Comparison of ENCODE assay signal across 24 mouse cellular contexts in the genomic region with DNA sequence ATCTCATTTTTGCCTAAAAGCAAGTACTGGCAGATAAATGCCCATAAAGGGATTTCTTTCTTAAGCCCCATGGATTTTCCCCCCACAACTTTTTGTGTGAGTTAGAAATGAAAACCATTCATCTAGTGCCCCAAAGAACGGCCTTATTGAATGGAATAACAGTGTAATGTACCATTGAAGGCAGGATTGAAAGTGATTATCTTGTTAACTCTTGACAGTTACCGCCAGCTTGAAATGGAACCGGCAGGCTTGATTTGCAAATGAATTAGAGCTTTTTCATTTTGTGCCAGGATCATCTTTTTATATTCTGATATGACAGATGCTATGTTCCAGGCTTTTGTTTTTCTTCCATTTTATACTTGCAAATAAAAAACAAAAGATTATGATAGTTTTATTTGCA.
A peak's percentile ranks its signal among the peaks of the same experiment; 100 is the strongest.
DNase-seq lines count a peak whose midpoint lies in the region; ATAC-seq and TF ChIP-seq lines count a peak whose summit lies in the region.
"Had no signal": no experiment of that assay in that cellular context is flagged by ENCODE, and none has a peak within 500 bp of the region (broad histone marks: within the 10 kb centered on the region; RNA-seq: fewer than 3 reads in every experiment).

No protein-coding gene starts in this region.

- WGBS in forebrain, embryonic 14.5 days: 2% methylated on average over 3 of the region's 3 CpGs
- WGBS in forebrain, embryonic 12.5 days: 16% methylated on average over 3 of the region's 3 CpGs
- 3% methylated on average over 3 of the region's 3 CpGs for WGBS in midbrain, embryonic 14.5 days

- H3K4me3 ChIP-seq in forebrain, embryonic 14.5 days (ENCODE audit: low read depth, low read length): no peak overlapping the region
- no peak overlapping the region for H3K4me3 ChIP-seq in forebrain, embryonic 12.5 days (replicated peaks)
- H3K4me3 ChIP-seq in midbrain, embryonic 14.5 days (replicated peaks; ENCODE audit: low read depth, low read length): no peak overlapping the region
- H3K4me3 ChIP-seq: embryonic facial prominence, embryonic 13.5 days; heart, embryonic 15.5 days; limb, embryonic 10.5 days; liver, embryonic 15.5 days; lung, embryonic 15.5 days; megakaryocyte, embryonic 14.5 days; neural tube, embryonic 12.5 days had no signal

- TF ChIP-seq POLR2A in brain, embryonic 14.5 days (IDR thresholded peaks at IDR 0.05; ENCODE audit: borderline replicate concordance, extremely low read depth, insufficient read depth, insufficient read length, poor library complexity, severe bottlenecking): no peak

- no peaks in the 10 kb centered on the region for H3K4me1 ChIP-seq in forebrain, embryonic 14.5 days (ENCODE audit: control insufficient read depth, insufficient read depth, low read length)
- 0 out of 2 replicates have a peak, but pooled peaks cover 3% of the 10 kb centered on the region for H3K4me1 ChIP-seq in forebrain, embryonic 12.5 days
- H3K4me1 ChIP-seq in midbrain, embryonic 14.5 days (ENCODE audit: control insufficient read depth, insufficient read depth, low read length): no peaks in the 10 kb centered on the region
- H3K4me1 ChIP-seq: embryonic facial prominence, embryonic 13.5 days; heart, embryonic 15.5 days; limb, embryonic 10.5 days; liver, embryonic 15.5 days; lung, embryonic 15.5 days; neural tube, embryonic 12.5 days had no signal

- ATAC-seq in forebrain, embryonic 14.5 days: peak; percentile 62
- no peak for ATAC-seq in forebrain, embryonic 12.5 days (ENCODE audit: low FRiP score)
- ATAC-seq in midbrain, embryonic 14.5 days (ENCODE audit: low FRiP score, low TSS enrichment): peak; percentile 46; the same call in 1 of the 2 replicates
- ATAC-seq: Patski had no signal

- no peaks in the 10 kb centered on the region for H3K9me3 ChIP-seq in forebrain, embryonic 14.5 days (replicated peaks; ENCODE audit: control insufficient read depth, low read length)
- H3K9me3 ChIP-seq in forebrain, embryonic 12.5 days: no peaks in the 10 kb centered on the region
- peaks cover 9% of the 10 kb centered on the region for H3K9me3 ChIP-seq in midbrain, embryonic 14.5 days (ENCODE audit: control insufficient read depth, low read length)
- H3K9me3 ChIP-seq: embryonic facial prominence, embryonic 13.5 days; heart, embryonic 15.5 days; limb, embryonic 10.5 days; liver, embryonic 15.5 days; lung, embryonic 15.5 days; megakaryocyte, embryonic 14.5 days; neural tube, embryonic 12.5 days had no signal

- no peak overlapping the region for H3K4me2 ChIP-seq in forebrain, embryonic 14.5 days (ENCODE audit: low read length)
- no peak overlapping the region for H3K4me2 ChIP-seq in forebrain, embryonic 12.5 days
- no peak overlapping the region for H3K4me2 ChIP-seq in midbrain, embryonic 14.5 days (ENCODE audit: low read length)
- H3K4me2 ChIP-seq: embryonic facial prominence, embryonic 13.5 days; heart, embryonic 15.5 days; hindbrain, embryonic 14.5 days; liver, embryonic 15.5 days; lung, embryonic 15.5 days; neural tube, embryonic 12.5 days had no signal

- no peaks in the 10 kb centered on the region for H3K27me3 ChIP-seq in forebrain, embryonic 14.5 days (replicated peaks; ENCODE audit: control insufficient read depth, insufficient read depth, low read length)
- H3K27me3 ChIP-seq in forebrain, embryonic 12.5 days: no peaks in the 10 kb centered on the region
- no peaks in the 10 kb centered on the region for H3K27me3 ChIP-seq in midbrain, embryonic 14.5 days (ENCODE audit: control insufficient read depth, insufficient read depth, low read length)
- H3K27me3 ChIP-seq: embryonic facial prominence, embryonic 13.5 days; heart, embryonic 15.5 days; liver, embryonic 15.5 days; lung, embryonic 15.5 days; megakaryocyte, embryonic 14.5 days; neural tube, embryonic 12.5 days; Patski had no signal

- H3K36me3 ChIP-seq in forebrain, embryonic 14.5 days (ENCODE audit: control insufficient read depth, insufficient read depth, low read length): no peaks in the 10 kb centered on the region
- no peaks in the 10 kb centered on the region for H3K36me3 ChIP-seq in forebrain, embryonic 12.5 days (replicated peaks)
- H3K36me3 ChIP-seq in midbrain, embryonic 14.5 days (ENCODE audit: control insufficient read depth, insufficient read depth, low read length): no peaks in the 10 kb centered on the region
- H3K36me3 ChIP-seq: embryonic facial prominence, embryonic 13.5 days; heart, embryonic 15.5 days; liver, embryonic 15.5 days; lung, embryonic 15.5 days; neural tube, embryonic 12.5 days had no signal

- no peak for TF ChIP-seq CTCF in brain, embryonic 14.5 days (IDR thresholded peaks at IDR 0.05; ENCODE audit: borderline replicate concordance, extremely low read depth, insufficient read depth, insufficient read length)

- peak; percentile 63 for DNase-seq in forebrain, embryonic 14.5 days (ENCODE audit: low spot score)
- peak; percentile 22 to 65 for DNase-seq in layer of hippocampus, adult 18-20 months (ENCODE audit: low spot score in 2 of 2)
- DNase-seq in layer of hippocampus, adult 8-10 months (ENCODE audit: low spot score in 2 of 2): no peak
- peak; percentile 81 for DNase-seq in brain, embryonic 14.5 days (ENCODE audit: low read depth)
- DNase-seq in midbrain, embryonic 14.5 days: peak; percentile 67
- DNase-seq in ovary, adult 18-20 months (ENCODE audit: low spot score): no peak
- DNase-seq: adrenal gland, postnatal 36 days; cerebellum, adult 8-10 months; heart, postnatal 36 days; kidney, adult 2 months; kidney, postnatal 10 days; liver; lung, postnatal 36 days; thymus, postnatal 25 days had no signal

- H3K9ac ChIP-seq in forebrain, embryonic 14.5 days (ENCODE audit: low read length): no peak overlapping the region
- H3K9ac ChIP-seq in forebrain, embryonic 12.5 days: no peak overlapping the region
- no peak overlapping the region for H3K9ac ChIP-seq in midbrain, embryonic 14.5 days (replicated peaks; ENCODE audit: low read length)
- H3K9ac ChIP-seq: embryonic facial prominence, embryonic 13.5 days; heart, embryonic 15.5 days; hindbrain, embryonic 14.5 days; liver, embryonic 15.5 days; lung, embryonic 15.5 days; neural tube, embryonic 12.5 days had no signal

- H3K27ac ChIP-seq in forebrain, embryonic 14.5 days (ENCODE audit: low read depth, low read length): no peak overlapping the region
- H3K27ac ChIP-seq in forebrain, embryonic 12.5 days: no peak overlapping the region
- H3K27ac ChIP-seq in midbrain, embryonic 14.5 days (replicated peaks; ENCODE audit: low read depth, low read length): no peak overlapping the region
- H3K27ac ChIP-seq: embryonic facial prominence, embryonic 13.5 days; heart, embryonic 15.5 days; hindbrain, embryonic 14.5 days; limb, embryonic 10.5 days; liver, embryonic 15.5 days; lung, embryonic 15.5 days; neural tube, embryonic 12.5 days had no signal

Comparison
In these comparisons a context has a peak if more than half of its experiments do, and no peak if none do; other contexts are left out.
1. DNase-seq: peak in forebrain, embryonic 14.5 days (single experiment), layer of hippocampus, adult 18-20 months (2 of 2), brain, embryonic 14.5 days (single experiment) and midbrain, embryonic 14.5 days (single experiment); none in layer of hippocampus, adult 8-10 months (0 of 2) and ovary, adult 18-20 months (single experiment).